Mouse (Mus musculus) brown adipose tissue, adult 24 weeks (tissue): Measurements from ENCODE around the gene Tube1. TPM values are rescaled to one million over a fixed set of nuclear protein-coding genes. Genes with fewer than 3 reads are reported as not detected.
"Not testable (repeated sequence)": the region's sequence is repeated elsewhere in the genome, so short reads cannot be mapped to it uniquely, and the experiment has no call there.

Source experiments
- H3K27ac ChIP-seq: fragments of 200-500 bp; replicated peaks from 2 replicates; pipeline ENCODE4 v1.5.1; 2012; ENCODE audit warnings: low read depth, mild to moderate bottlenecking, low read length
- H3K4me1 ChIP-seq: fragments of 200-500 bp; 2 replicates; pipeline ENCODE4 v1.6.1; 2012; ENCODE audit warnings: low read length, mixed read lengths; ENCODE audit not compliant: control insufficient read depth, insufficient read depth, insufficient read length
- H3K4me3 ChIP-seq: fragments of 200-500 bp; 2 replicates; pipeline ENCODE4 v1.5.1; 2012; ENCODE audit warnings: low read depth, mild to moderate bottlenecking, low read length, moderate library complexity; ENCODE audit not compliant: insufficient read depth
- polyA plus RNA-seq: library from polyadenylated mRNA; stranded (reverse); fragments of >200 nt; gene quantifications from 2 replicates; pipeline ENCODE4 v1.2.4, GENCODE M21; 2012; ENCODE audit not compliant: missing spikeins, insufficient read depth, insufficient read length

Gene Tube1
- polyA plus RNA-seq, 1 experiment = not detected

GRCm38 (mm10) chr10:39184864-39185544, 51.2 kb downstream of the Tube1 start:
- Histone ChIP-seq H3K4me3 (no peak overlapping the region), H3K4me1 (no peaks in the 10 kb centered on the region), H3K27ac (no peak overlapping the region)

GRCm38 (mm10) chr10:39185545-39185906, 51.8 kb downstream of the Tube1 start:
- H3K27ac ChIP-seq = no peak overlapping the region
- no peak overlapping the region for H3K4me3 ChIP-seq
- no peaks in the 10 kb centered on the region for H3K4me1 ChIP-seq

GRCm38 (mm10) chr10:39192673-39193072, 58.9 kb downstream of the Tube1 start:
- no peaks in the 10 kb centered on the region for H3K4me1 ChIP-seq

GRCm38 (mm10) chr10:39198216-39198615, 64.4 kb downstream of the Tube1 start:
- not testable (repeated sequence) for H3K4me3 ChIP-seq, H3K27ac ChIP-seq, H3K4me1 ChIP-seq

More at GRCm38 (mm10) chr10:39192673-39193072, 58.9 kb downstream of the Tube1 start:
- H3K4me3 ChIP-seq = no peak overlapping the region
- no peak overlapping the region for H3K27ac ChIP-seq

Other genes starting within 250 kb of the Tube1 start
- gene Lama4, start 168.5 kb upstream of the Tube1 start, polyA plus RNA-seq = 35.4 and 58.9 TPM in 2 replicates
- 10.2 and 14.4 TPM in 2 replicates for gene Fam229b, start 62 bp upstream of the Tube1 start, polyA plus RNA-seq
- gene Ccn6, start 29.8 kb downstream of the Tube1 start, polyA plus RNA-seq = not detected in 2 replicates
- 7.1 and 7.6 TPM in 2 replicates for gene Fyn, start 234.9 kb downstream of the Tube1 start, polyA plus RNA-seq